Mouse (Mus musculus) heart, embryonic 11.5 days (tissue): ENCODE measurements around the gene Ggt5. TPM values are rescaled to one million over a fixed set of nuclear protein-coding genes. Genes with fewer than 3 reads are reported as not detected.

ENCODE experiments used
- ATAC-seq: fragments of 200-750 bp; cut with Nextera tagmentation; replicated peaks from 2 replicates; pipeline ENCODE4 v1.8.0; 2017; ENCODE audit warnings: moderate library complexity; ENCODE audit not compliant: insufficient number of reproducible peaks, low FRiP score, low TSS enrichment
- H3K27ac ChIP-seq: fragments of 300-500 bp; sonication (generic); 2 replicates; pipeline ENCODE4 v1.5.1; 2014; ENCODE audit warnings: mild to moderate bottlenecking, low read depth, low read length
- H3K27me3 ChIP-seq: fragments of 300-500 bp; sonication (generic); 2 replicates; pipeline ENCODE4 v1.6.1; 2014; ENCODE audit warnings: mild to moderate bottlenecking, low read length, mixed read lengths; ENCODE audit not compliant: control insufficient read depth, insufficient read depth
- H3K36me3 ChIP-seq: fragments of 300-500 bp; sonication (generic); 2 replicates; pipeline ENCODE4 v1.6.1; 2014; ENCODE audit warnings: mild to moderate bottlenecking, low read length, moderate library complexity, mixed read lengths; ENCODE audit not compliant: control insufficient read depth, insufficient read depth
- H3K4me1 ChIP-seq: fragments of 300-500 bp; sonication (generic); 2 replicates; pipeline ENCODE4 v1.6.1; 2014; ENCODE audit warnings: low read length; ENCODE audit not compliant: control insufficient read depth, insufficient read depth
- H3K4me2 ChIP-seq: fragments of 300-500 bp; sonication (generic); 2 replicates; pipeline ENCODE4 v1.6.1; 2014; ENCODE audit warnings: mild to moderate bottlenecking, moderate library complexity
- H3K4me3 ChIP-seq: fragments of 300-500 bp; sonication (generic); 2 replicates; pipeline ENCODE4 v1.5.1; 2014; ENCODE audit warnings: low read depth, low read length
- H3K9ac ChIP-seq: fragments of 300-500 bp; sonication (generic); 2 replicates; pipeline ENCODE4 v1.6.1; 2014; ENCODE audit warnings: mild to moderate bottlenecking, low read depth, low read length, moderate library complexity
- H3K9me3 ChIP-seq: fragments of 300-500 bp; sonication (generic); replicated peaks from 2 replicates; pipeline ENCODE4 v1.6.1; 2016; ENCODE audit warnings: low read length; ENCODE audit not compliant: control insufficient read depth
- WGBS: fragments of 180-500 bp; shearing (Covaris S2); extraction: QIAGEN DNeasy Blood & Tissue Kit; methylation state at CpG from one replicate; pipeline ENCODE4 v1.1.7; 2014; ENCODE audit not compliant: insufficient replicate concordance; 5-methylcytosine and 5-hydroxymethylcytosine counted together
- polyA plus RNA-seq: library from polyadenylated mRNA; unstranded; fragments of >200 nt; fragmentation: Nextera tagmentation; extraction: Ambion mirVana; gene quantifications from 2 replicates; pipeline ENCODE4 v1.2.1, GENCODE M21; 2014

Gene Ggt5
- polyA plus RNA-seq, 1 experiment from 2014 or later: 2.8 TPM

DNA sequence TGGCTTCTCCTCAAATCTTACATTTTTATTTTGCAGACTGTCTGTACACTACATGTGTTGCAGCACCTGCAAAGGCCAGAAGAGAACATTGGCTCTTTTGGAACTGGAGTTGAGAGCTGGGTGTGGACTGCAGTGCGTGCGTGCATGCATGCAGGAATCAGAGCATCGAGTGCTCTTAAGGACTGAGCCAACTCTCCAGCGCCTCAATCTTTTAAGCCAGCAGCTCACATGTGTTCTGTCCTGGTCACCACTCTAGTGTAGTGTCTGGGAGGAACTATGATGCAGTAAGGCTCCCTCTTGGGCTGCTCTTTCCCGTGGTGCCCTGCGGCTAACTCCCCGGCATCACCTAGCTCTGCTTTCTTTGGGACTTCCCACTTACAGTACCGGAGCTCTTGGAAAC is 56.5 kb downstream of the Ggt5 start:
- no peaks in the 10 kb centered on the region for H3K9me3 ChIP-seq
- no peak overlapping the region for H3K9ac ChIP-seq
- H3K27ac ChIP-seq: no peak overlapping the region
- H3K4me2 ChIP-seq: no peak overlapping the region
- 90% methylated on average over 8 of the region's 8 CpGs for WGBS
- ATAC-seq: no peak
- no peaks in the 10 kb centered on the region for H3K27me3 ChIP-seq
- H3K4me1 ChIP-seq: peaks cover 14% of the 10 kb centered on the region
- peaks cover 9% of the 10 kb centered on the region; the same call in 1 of the 2 replicates for H3K36me3 ChIP-seq
- H3K4me3 ChIP-seq: no peak overlapping the region

DNA sequence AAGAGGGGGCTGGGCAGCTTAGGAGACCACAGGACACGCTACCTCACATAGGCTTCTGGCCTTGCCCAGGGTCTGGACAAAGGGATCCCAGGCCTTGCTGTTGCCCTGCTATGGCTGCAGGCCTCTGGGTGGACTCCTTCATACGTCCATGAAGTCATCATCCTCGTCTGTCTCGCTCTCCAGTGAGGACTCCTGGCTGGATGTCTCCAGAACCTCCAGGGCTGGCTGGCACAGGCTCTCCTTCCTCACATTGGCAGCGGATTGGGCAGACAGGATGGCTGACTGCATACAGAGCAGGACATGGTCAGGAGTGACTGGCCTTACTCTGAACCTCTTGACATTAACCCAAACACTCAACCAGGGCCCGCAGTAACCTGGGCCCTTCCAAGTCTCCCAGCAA is 57.3 kb downstream of the Ggt5 start:
- Histone ChIP-seq H3K4me2 (no peak overlapping the region), H3K9ac (no peak overlapping the region), H3K36me3 (peaks cover 12% of the 10 kb centered on the region; the same call in 1 of the 2 replicates), H3K4me1 (peaks cover 14% of the 10 kb centered on the region), H3K4me3 (no peak overlapping the region), H3K27ac (no peak overlapping the region), H3K27me3 (no peaks in the 10 kb centered on the region), H3K9me3 (no peaks in the 10 kb centered on the region)
- WGBS: 88% methylated on average over 6 of the region's 6 CpGs
- ATAC-seq: no peak

- H3K4me2 ChIP-seq: no peak overlapping the region
- H3K36me3 ChIP-seq: peaks cover 14% of the 10 kb centered on the region
- H3K9ac ChIP-seq: 0 out of 2 replicates have a peak overlapping the region, but pooled peaks have one; percentile 16
- whole genome bisulfite sequencing: 68% methylated on average over 3 of the region's 3 CpGs
- no peaks in the 10 kb centered on the region for H3K9me3 ChIP-seq
- 0 out of 2 replicates have a peak, but pooled peaks have one; percentile 12 for ATAC-seq
- peaks cover 14% of the 10 kb centered on the region for H3K4me1 ChIP-seq
- peak overlapping the region; percentile 75 for H3K27ac ChIP-seq
- H3K4me3 ChIP-seq: no peak overlapping the region
- H3K27me3 ChIP-seq: no peaks in the 10 kb centered on the region
These were observed 58.2 kb downstream of the Ggt5 start for GRCm38 (mm10) chr10:75647362-75647761.

GRCm38 (mm10) chr10:75648091-75648490 is 59.0 kb downstream of the Ggt5 start:
- no peak for ATAC-seq
- Histone ChIP-seq H3K9ac (no peak overlapping the region), H3K9me3 (no peaks in the 10 kb centered on the region), H3K4me2 (no peak overlapping the region), H3K36me3 (peaks cover 19% of the 10 kb centered on the region), H3K27ac (peak overlapping the region; percentile 75), H3K27me3 (no peaks in the 10 kb centered on the region), H3K4me1 (peaks cover 14% of the 10 kb centered on the region), H3K4me3 (no peak overlapping the region)
- 88% methylated on average over 6 of the region's 6 CpGs for WGBS

GRCm38 (mm10) chr10:75649001-75649400 is 59.9 kb downstream of the Ggt5 start:
- WGBS: 86% methylated on average over 7 of the region's 7 CpGs
- Histone ChIP-seq H3K4me2 (no peak overlapping the region), H3K9me3 (no peaks in the 10 kb centered on the region), H3K36me3 (peaks cover 19% of the 10 kb centered on the region), H3K9ac (no peak overlapping the region), H3K27me3 (no peaks in the 10 kb centered on the region), H3K27ac (no peak overlapping the region), H3K4me3 (no peak overlapping the region), H3K4me1 (peaks cover 6% of the 10 kb centered on the region)
- ATAC-seq: no peak

DNA sequence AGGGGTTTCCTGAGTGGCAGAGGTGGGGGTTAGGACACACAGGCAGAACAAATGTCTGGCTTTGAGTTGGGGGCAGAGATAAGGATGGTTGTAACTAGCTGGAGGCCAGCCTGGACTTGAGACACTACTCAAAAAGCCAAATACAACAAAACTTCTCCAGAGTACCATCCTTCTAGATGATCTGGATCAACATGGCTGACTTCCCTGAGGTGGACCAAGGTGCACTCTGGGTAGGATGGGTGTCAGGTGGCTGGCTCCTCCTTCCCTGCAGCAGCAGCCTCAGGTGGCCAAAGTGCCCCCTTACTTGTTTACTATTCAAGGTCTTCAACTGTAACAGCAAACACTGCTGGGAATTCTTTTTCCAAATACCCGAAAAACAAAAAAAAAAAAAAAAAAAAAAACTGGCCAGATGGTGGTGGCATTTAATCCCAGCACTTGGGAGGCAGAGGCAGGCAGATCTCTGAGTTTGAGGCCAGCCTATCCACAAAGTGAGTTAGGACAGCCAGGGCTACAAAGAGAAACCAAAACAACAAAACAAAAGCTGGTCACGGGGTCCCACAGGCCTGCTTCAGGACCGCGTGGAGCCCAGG is 60.4 kb downstream of the Ggt5 start:
- Histone ChIP-seq H3K36me3 (peaks cover 19% of the 10 kb centered on the region), H3K27ac (no peak overlapping the region), H3K4me1 (peaks cover 5% of the 10 kb centered on the region; the same call in 1 of the 2 replicates), H3K27me3 (no peaks in the 10 kb centered on the region), H3K4me2 (no peak overlapping the region), H3K4me3 (no peak overlapping the region), H3K9me3 (no peaks in the 10 kb centered on the region), H3K9ac (no peak overlapping the region)
- no peak for ATAC-seq
- 85% methylated on average over 4 of the region's 4 CpGs for WGBS

- WGBS: 84% methylated on average over 6 of the region's 6 CpGs
- Histone ChIP-seq H3K27ac (no peak overlapping the region), H3K4me3 (no peak overlapping the region), H3K27me3 (no peaks in the 10 kb centered on the region), H3K4me1 (peaks cover 5% of the 10 kb centered on the region; the same call in 1 of the 2 replicates), H3K9ac (no peak overlapping the region), H3K4me2 (no peak overlapping the region), H3K36me3 (peaks cover 25% of the 10 kb centered on the region), H3K9me3 (no peaks in the 10 kb centered on the region)
- ATAC-seq: no peak
These were observed 61.3 kb downstream of the Ggt5 start for GRCm38 (mm10) chr10:75650306-75650902.

DNA sequence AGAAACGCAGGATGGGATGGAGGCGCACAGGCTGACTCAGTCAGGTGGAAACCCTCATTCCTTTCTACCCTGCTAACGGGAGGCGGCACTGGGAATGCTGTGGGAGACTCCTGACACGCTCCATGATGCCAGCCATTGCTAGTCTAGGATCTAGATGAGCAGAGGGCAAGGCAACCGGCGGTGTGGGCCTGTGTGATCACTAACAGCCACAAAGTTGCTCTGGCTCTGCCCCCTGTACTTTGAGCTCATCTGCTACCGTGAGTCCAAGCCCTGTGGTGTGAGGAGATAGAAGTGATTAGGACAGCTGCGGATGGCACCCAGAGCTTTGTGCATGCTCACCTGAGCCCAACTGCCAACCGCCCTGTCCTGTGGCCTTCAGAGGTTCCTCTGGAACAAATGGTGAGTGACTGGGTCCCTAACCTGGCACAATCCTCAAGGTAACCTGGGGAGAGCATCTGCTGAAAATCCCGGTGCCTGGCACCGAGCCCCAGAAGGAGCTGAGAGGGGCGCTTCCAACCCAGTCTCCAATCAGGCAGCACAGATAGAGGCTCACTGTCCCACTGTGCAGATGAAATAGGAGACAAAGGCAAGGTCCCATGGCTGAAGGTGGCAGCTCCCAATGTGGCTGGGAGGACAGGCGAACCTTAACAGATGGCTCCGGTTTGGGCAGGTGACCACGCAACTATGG is 62.4 kb downstream of the Ggt5 start:
- Histone ChIP-seq H3K4me1 (peaks cover 5% of the 10 kb centered on the region; the same call in 1 of the 2 replicates), H3K27me3 (no peaks in the 10 kb centered on the region), H3K4me3 (no peak overlapping the region), H3K9me3 (no peaks in the 10 kb centered on the region), H3K4me2 (no peak overlapping the region), H3K9ac (no peak overlapping the region), H3K27ac (no peak overlapping the region), H3K36me3 (peaks cover 23% of the 10 kb centered on the region)
- 94% methylated on average over 16 of the region's 16 CpGs for WGBS
- no peak for ATAC-seq
